Mouse (Mus musculus) gastrocnemius, postnatal 14 days (tissue): Measurements from ENCODE around the gene D6Wsu163e. TPM values are rescaled to one million over a fixed set of nuclear protein-coding genes. Genes with fewer than 3 reads are reported as not detected.

Experiments
- DNase-seq: peaks from one replicate; pipeline ENCODE4 v3.0.0; 2021; ENCODE audit warnings: mixed read lengths
- intact Hi-C: fragments of 180-260 bp; cut with DNase I; formaldehyde crosslinking; loops from one replicate; pipeline ENCODE4 v1.15.1; 2025; ENCODE audit warnings: low total_unique reads
- total RNA-seq, 2 experiments: library from RNA; stranded (reverse); gene quantifications; 2 replicates each; pipeline ENCODE4 v1.2.3; 2021

The D6Wsu163e gene
- total RNA-seq, 2 experiments from 2014 or later = 8.6 to 9.3 TPM

- intact Hi-C loops = no loop called here
- DNase-seq = no peak
These were observed 55.7 kb downstream of the D6Wsu163e start for GRCm38 (mm10) chr6:126995494-126995893.

DNA sequence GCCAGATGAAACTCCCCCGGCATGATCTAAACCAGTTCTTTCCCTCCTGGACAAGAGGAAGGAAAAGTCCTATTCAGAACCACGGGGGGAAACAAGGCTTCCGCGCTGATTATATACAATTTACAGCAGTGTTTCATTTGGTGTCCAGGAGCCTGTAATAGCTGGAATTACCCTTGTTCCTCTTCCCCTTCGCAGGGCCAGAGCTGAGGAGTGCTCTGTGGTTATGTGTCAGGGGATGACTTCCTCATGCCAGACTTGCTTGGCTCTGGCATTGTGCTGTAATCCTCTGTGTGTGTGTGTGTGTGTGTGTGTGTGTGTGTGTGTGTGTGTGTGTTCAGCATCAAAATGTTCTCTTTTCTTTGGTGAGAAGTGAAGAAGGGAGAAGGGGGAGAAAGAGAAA, 56.6 kb downstream of the D6Wsu163e start:
- intact Hi-C loops = no loop called here

DNA sequence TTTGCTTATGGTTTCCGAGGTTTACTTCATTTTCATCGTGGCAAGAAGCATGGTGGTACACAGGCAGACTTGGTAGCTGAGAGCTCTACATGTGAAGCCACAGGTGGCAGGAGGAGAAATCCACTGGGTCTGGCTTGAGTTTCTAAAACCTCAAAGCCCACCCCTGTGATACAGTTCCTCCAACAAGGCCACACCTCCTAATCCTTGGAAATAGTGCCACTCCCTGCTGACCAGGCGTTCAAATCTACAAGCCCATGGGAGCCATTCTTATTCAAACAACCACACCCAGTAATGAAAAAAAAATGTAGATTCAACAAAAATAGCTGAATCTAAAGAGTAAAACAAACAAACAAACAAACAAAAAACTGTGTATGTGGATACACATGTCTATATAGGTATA, 65.9 kb downstream of the D6Wsu163e start:
- intact Hi-C loops = no loop called here
- no peak for DNase-seq

More for the DNA sequence above, 56.6 kb downstream of the D6Wsu163e start:
- no peak for DNase-seq

GRCm38 (mm10) chr6:127006551-127006950, 66.8 kb downstream of the D6Wsu163e start:
- no peak for DNase-seq
- intact Hi-C loops = no loop called here

DNA sequence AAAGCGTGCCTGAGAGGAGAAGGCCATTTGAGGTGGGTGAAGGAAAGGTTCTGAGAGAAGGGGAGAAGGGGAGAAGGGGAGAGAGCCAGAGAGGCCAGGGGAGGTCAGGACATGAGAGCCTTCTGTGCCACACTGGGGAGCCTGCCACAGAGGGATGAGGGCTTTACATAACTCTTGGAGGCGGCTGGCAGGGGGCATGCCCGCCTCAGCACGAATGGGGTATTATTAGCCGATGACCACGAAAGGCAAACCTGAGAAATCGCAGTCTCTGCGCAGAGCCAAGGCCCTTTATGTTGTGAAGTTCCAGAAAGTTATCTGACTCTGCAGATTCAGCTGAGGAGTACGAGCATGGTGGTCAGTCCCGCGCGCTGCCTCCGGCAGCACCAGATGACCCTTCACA, 70.3 kb downstream of the D6Wsu163e start:
- DNase-seq = peak; percentile 22
- intact Hi-C loops = no loop called here

- DNase-seq = no peak
- intact Hi-C loops = no loop called here
These were observed 72.3 kb downstream of the D6Wsu163e start for GRCm38 (mm10) chr6:127011947-127012535.

- peak; percentile 20 for DNase-seq
- intact Hi-C loops = no loop called here
These were observed 75.4 kb downstream of the D6Wsu163e start, which contains the start of gene Fgf6 for GRCm38 (mm10) chr6:127014906-127015770. TSS of gene Fgf6 (plus strand) at chr6:127015586.

- no peak for DNase-seq
- intact Hi-C loops = no loop called here
These were observed 79.5 kb downstream of the D6Wsu163e start for GRCm38 (mm10) chr6:127019254-127019653.

- DNase-seq = no peak
- intact Hi-C loops = no loop called here
These were observed 80.7 kb downstream of the D6Wsu163e start for GRCm38 (mm10) chr6:127020431-127020830.

DNA sequence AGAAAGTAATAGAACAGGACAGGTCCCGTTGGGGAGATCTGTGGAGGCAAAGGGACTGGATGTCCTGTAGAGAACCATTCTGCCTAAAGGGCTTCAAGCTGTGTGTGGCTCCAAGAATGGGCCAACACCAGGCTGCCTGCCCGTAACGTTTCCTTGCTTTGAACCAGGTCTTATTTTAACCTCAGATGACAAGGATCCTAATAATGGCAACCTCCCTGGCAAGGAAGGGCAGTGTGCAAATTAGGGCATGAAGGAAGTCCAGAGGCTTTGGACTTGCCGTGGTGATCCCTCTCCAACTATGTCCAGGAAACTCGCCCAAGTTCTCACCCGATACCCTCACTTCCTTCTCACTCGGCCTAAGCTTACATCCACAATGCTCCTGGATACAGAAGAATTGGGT, 85.1 kb downstream of the D6Wsu163e start:
- DNase-seq = peak; percentile 61
- intact Hi-C loops = no loop called here

Other genes starting within 250 kb of the D6Wsu163e start
- 1 to 10 TPM; 1.3 to 2.4 TPM for gene Kcna6, start 199.3 kb upstream of the D6Wsu163e start, total RNA-seq
- gene Ndufa9, start 90.8 kb upstream of the D6Wsu163e start, total RNA-seq = 100 to 1,000 TPM; 273 to 335 TPM
- not detected for gene Akap3, start 86.9 kb upstream of the D6Wsu163e start, total RNA-seq
- gene Dyrk4, start 18.1 kb upstream of the D6Wsu163e start, total RNA-seq = not detected
- gene Rad51ap1, start 375 bp upstream of the D6Wsu163e start, total RNA-seq = 1 to 10 TPM; 3.0 to 3.6 TPM
- gene Fgf6, start 75.6 kb downstream of the D6Wsu163e start, total RNA-seq = 1 to 10 TPM; 4.5 to 5.6 TPM
- not detected for gene Fgf23, start 132.9 kb downstream of the D6Wsu163e start, total RNA-seq
- 10 to 100 TPM; 16.4 to 18.9 TPM for gene Tigar, start 169.6 kb downstream of the D6Wsu163e start, total RNA-seq
- gene Ccnd2, start 212.2 kb downstream of the D6Wsu163e start, total RNA-seq = 10 to 100 TPM; 17.6 to 31.6 TPM